Mouse (Mus musculus) heart, postnatal 10 days (tissue): ENCODE measurements at regions not wholly inside any gene's neighbourhood (a gene's known extent, or its start where the extent isn't known, plus 50 kb on each side); places are given as distances from the start of the nearest gene placed in this dataset.

Source experiments
- DNase-seq, 2 experiments: peaks; one replicate each; pipeline ENCODE4 v3.0.0; 2021
- intact Hi-C: fragments of 180-260 bp; cut with DNase I; formaldehyde crosslinking; loops from one replicate; pipeline ENCODE4 v1.15.1; 2025
- microRNA-seq, 2 experiments: library from miRNA; unstranded; fragments of <30 nt; microRNA quantifications; one replicate each; pipeline ENCODE4 v1.2.0; 2022

- intact Hi-C loops: no loop called here
- DNase-seq: no peak
Observed at GRCm38 (mm10) chr15:6245950-6246894, 53.4 kb upstream of the Dab2 start.

- intact Hi-C loops: no loop called here
- DNase-seq: no peak
Observed at GRCm38 (mm10) chr15:6248470-6248869, 51.1 kb upstream of the Dab2 start.

Small RNAs in the stretch of these regions (microRNA-seq; reads per million reads assigned to microRNA genes)
- 0 reads per million in 2 experiments for gene Gm27760
